ENCODE assay signal across 10 mouse cellular contexts in the genomic region with DNA sequence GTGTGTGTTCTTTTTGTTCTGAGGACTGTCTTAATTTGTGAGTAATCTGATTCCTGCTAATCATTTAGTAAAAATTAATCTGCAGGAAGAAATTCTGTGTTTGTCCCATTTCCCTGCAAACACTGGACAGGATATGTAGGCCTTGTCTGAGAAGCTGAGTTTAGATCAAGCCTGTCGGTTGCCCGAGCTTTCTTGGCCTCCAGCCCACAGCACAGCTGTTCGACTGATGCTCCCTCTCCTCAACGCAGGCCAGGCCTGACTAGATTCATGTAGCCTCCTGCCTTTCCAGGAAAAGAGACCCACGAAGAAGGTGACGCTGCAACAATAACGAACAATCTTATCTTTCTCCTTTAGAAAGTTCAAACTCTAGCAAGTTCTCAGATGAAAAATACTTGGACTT.
DNase-seq lines count a peak whose midpoint lies in the region; ATAC-seq and TF ChIP-seq lines count a peak whose summit lies in the region.
"Had no signal": no experiment of that assay in that cellular context is flagged by ENCODE, and none has a peak within 500 bp of the region (broad histone marks: within the 10 kb centered on the region; RNA-seq: fewer than 3 reads in every experiment).

No protein-coding gene starts in this region.

- no peak overlapping the region for H3K27ac ChIP-seq in heart, embryonic 12.5 days (ENCODE audit: poor library complexity, severe bottlenecking)
- no peak overlapping the region for H3K27ac ChIP-seq in limb, embryonic 14.5 days (replicated peaks; ENCODE audit: low read depth, low read length)
- no peak overlapping the region for H3K27ac ChIP-seq in thymus, adult 2 months (ENCODE audit: control insufficient read depth, insufficient read depth, low read length)
- H3K27ac ChIP-seq: neural tube, embryonic 13.5 days had no signal

- ATAC-seq in heart, embryonic 12.5 days (ENCODE audit: insufficient number of reproducible peaks, low FRiP score): peak; percentile 36; the same call in 1 of the 2 replicates
- peak; percentile 44; the same call in 1 of the 2 replicates for ATAC-seq in limb, embryonic 14.5 days (ENCODE audit: low FRiP score, low read depth)

- DNase-seq in frontal cortex, postnatal 36 days (ENCODE audit: low spot score in 2 of 2): peak; percentile 42 to 56
- no peak for DNase-seq in frontal cortex, postnatal 14 days (ENCODE audit: low spot score in 2 of 2)
- DNase-seq in adrenal gland, adult 8-10 months: peak; percentile 32
- peak; percentile 74 for DNase-seq in limb, embryonic 14.5 days (ENCODE audit: low spot score)
- DNase-seq in thymus, adult 2 months: no peak
- DNase-seq in cerebellum, adult 11-12 months: no peak
- DNase-seq in thymus, postnatal 10 days (ENCODE audit: low spot score in 2 of 2): no peak

- H3K27me3 ChIP-seq in heart, embryonic 12.5 days (replicated peaks): peaks cover 7% of the 10 kb centered on the region; the same call in 1 of the 2 replicates
- H3K27me3 ChIP-seq in limb, embryonic 14.5 days (ENCODE audit: control insufficient read depth, insufficient read depth, low read length): no peaks in the 10 kb centered on the region
- H3K27me3 ChIP-seq in thymus, adult 2 months (ENCODE audit: control insufficient read depth, insufficient read depth, low read length): no peaks in the 10 kb centered on the region
- H3K27me3 ChIP-seq: CH12.LX; neural tube, embryonic 13.5 days had no signal

- H3K4me3 ChIP-seq in heart, embryonic 12.5 days: no peak overlapping the region
- no peak overlapping the region for H3K4me3 ChIP-seq in limb, embryonic 14.5 days (replicated peaks; ENCODE audit: low read length)
- no peak overlapping the region for H3K4me3 ChIP-seq in thymus, adult 2 months (ENCODE audit: control insufficient read depth, insufficient read depth, low read length)
- H3K4me3 ChIP-seq: neural tube, embryonic 13.5 days had no signal

- no peaks in the 10 kb centered on the region for H3K9me3 ChIP-seq in heart, embryonic 12.5 days (replicated peaks)
- H3K9me3 ChIP-seq in limb, embryonic 14.5 days (ENCODE audit: control insufficient read depth, low read length): no peaks in the 10 kb centered on the region
- H3K9me3 ChIP-seq: neural tube, embryonic 13.5 days had no signal

- WGBS in heart, embryonic 12.5 days: 40% methylated on average over 7 of the region's 7 CpGs
- 57% methylated on average over 7 of the region's 7 CpGs for WGBS in limb, embryonic 14.5 days
- WGBS in thymus, adult 2 months: 40% methylated on average over 7 of the region's 7 CpGs

- H3K4me2 ChIP-seq in heart, embryonic 12.5 days: no peak overlapping the region
- no peak overlapping the region for H3K4me2 ChIP-seq in limb, embryonic 14.5 days (replicated peaks; ENCODE audit: low read depth, low read length, severe bottlenecking)
- H3K4me2 ChIP-seq: neural tube, embryonic 13.5 days had no signal

- TF ChIP-seq CTCF in thymus, adult 2 months (IDR thresholded peaks at IDR 0.05; ENCODE audit: borderline replicate concordance, control insufficient read depth, extremely low read depth, insufficient read depth, low read length, poor library complexity): no peak

- no peak for TF ChIP-seq POLR2A in limb, embryonic 14.5 days (IDR thresholded peaks at IDR 0.05; ENCODE audit: borderline replicate concordance, extremely low read depth, insufficient read depth, insufficient read length)
- TF ChIP-seq POLR2A in thymus, adult 2 months (IDR thresholded peaks at IDR 0.05; ENCODE audit: control insufficient read depth, extremely low read depth, insufficient read depth, low read length, poor library complexity): no peak

- H3K9ac ChIP-seq in heart, embryonic 12.5 days: no peak overlapping the region
- H3K9ac ChIP-seq in limb, embryonic 14.5 days (ENCODE audit: low read depth, low read length, severe bottlenecking): no peak overlapping the region
- H3K9ac ChIP-seq: neural tube, embryonic 13.5 days had no signal

- H3K4me1 ChIP-seq in heart, embryonic 12.5 days (replicated peaks): peaks cover 3% of the 10 kb centered on the region; the same call in 1 of the 2 replicates
- no peaks in the 10 kb centered on the region for H3K4me1 ChIP-seq in limb, embryonic 14.5 days (ENCODE audit: control insufficient read depth, insufficient read depth, low read length)
- 0 out of 2 replicates have a peak, but pooled peaks cover 3% of the 10 kb centered on the region for H3K4me1 ChIP-seq in thymus, adult 2 months (replicated peaks; ENCODE audit: control insufficient read depth, insufficient read depth, low read length)
- H3K4me1 ChIP-seq: neural tube, embryonic 13.5 days had no signal

- no peaks in the 10 kb centered on the region for H3K36me3 ChIP-seq in heart, embryonic 12.5 days
- H3K36me3 ChIP-seq in limb, embryonic 14.5 days (ENCODE audit: control insufficient read depth, insufficient read depth, low read length): no peaks in the 10 kb centered on the region
- no peaks in the 10 kb centered on the region for H3K36me3 ChIP-seq in thymus, adult 2 months (ENCODE audit: control insufficient read depth, insufficient read depth, low read length)
- H3K36me3 ChIP-seq: neural tube, embryonic 13.5 days had no signal

Comparison
In these comparisons a context has a peak if more than half of its experiments do, and no peak if none do; other contexts are left out.
1. DNase-seq: peak in frontal cortex, postnatal 36 days (2 of 2), adrenal gland, adult 8-10 months (single experiment) and limb, embryonic 14.5 days (single experiment); none in frontal cortex, postnatal 14 days (0 of 2), thymus, adult 2 months (single experiment), cerebellum, adult 11-12 months (single experiment) and thymus, postnatal 10 days (0 of 2).